Mouse (Mus musculus) embryonic fibroblast, embryonic 13.5 days (primary cell): ENCODE data around the gene Rnf144b. TPM values are rescaled to one million over a fixed set of nuclear protein-coding genes. Genes with fewer than 3 reads are reported as not detected.

Experiments
- H3K27ac ChIP-seq: 2 replicates; pipeline ENCODE4 v1.5.1; 2012; ENCODE audit warnings: low read length, control low read depth, inconsistent platforms; ENCODE audit not compliant: insufficient read depth
- H3K4me1 ChIP-seq: 2 replicates; pipeline ENCODE4 v1.6.1; 2011; ENCODE audit warnings: low read length; ENCODE audit not compliant: control insufficient read depth, insufficient read depth
- H3K4me3 ChIP-seq: 2 replicates; pipeline ENCODE4 v1.5.1; 2011; ENCODE audit warnings: mild to moderate bottlenecking, control low read depth, low read length; ENCODE audit not compliant: insufficient read depth
- CTCF ChIP-seq: IDR thresholded peaks from 2 replicates; pipeline ENCODE4 v1.5.1; 2011; ENCODE audit warnings: mild to moderate bottlenecking, control low read depth, low read length, moderate library complexity, borderline replicate concordance; ENCODE audit not compliant: insufficient read depth
- POLR2A ChIP-seq: IDR thresholded peaks from 2 replicates; pipeline ENCODE4 v1.6.1; 2011; ENCODE audit warnings: low read depth, mild to moderate bottlenecking, control low read depth, low read length, moderate library complexity
- polyA plus RNA-seq: library from polyadenylated mRNA; stranded (reverse); fragments of >200 nt; gene quantifications from 2 replicates; pipeline ENCODE4 v1.2.4, GENCODE M21; 2011; ENCODE audit warnings: low read depth; ENCODE audit not compliant: missing spikeins, insufficient read length

Rnf144b gene
- polyA plus RNA-seq, 1 experiment = 1.5 TPM

DNA sequence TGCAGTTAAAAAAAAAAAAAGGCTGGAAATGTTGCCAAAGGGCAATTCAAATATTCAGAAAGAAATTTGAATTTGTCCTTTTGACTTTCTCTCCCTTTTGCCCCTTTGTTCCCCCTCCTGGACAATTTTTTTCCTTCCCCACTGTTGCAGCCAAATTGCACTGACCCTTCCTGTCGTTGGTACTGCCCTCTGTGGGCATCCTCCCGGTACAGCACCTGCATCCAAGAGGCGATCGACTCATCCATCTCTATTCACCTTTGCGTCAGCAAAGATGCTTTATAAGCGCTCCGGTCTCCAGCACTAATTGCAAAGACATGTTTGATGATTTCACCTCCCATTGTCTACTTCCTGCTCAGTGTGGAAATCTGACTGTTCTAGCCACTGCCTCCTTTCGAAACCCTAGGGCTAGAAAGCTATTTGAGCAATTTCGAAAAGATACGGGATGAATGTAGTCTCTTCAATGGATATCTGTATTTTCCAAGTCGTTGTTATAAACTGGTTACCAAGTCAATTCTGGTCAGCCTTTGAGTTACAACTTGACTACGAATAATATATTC lies 1.0 kb upstream of the Rnf144b start:
- no peak overlapping the region for H3K27ac ChIP-seq
- no peak overlapping the region for H3K4me3 ChIP-seq
- H3K4me1 ChIP-seq = peaks cover 7% of the 10 kb centered on the region
- peak; percentile 35; the same call in 1 of the 2 replicates for TF ChIP-seq CTCF
- no peak for TF ChIP-seq POLR2A

DNA sequence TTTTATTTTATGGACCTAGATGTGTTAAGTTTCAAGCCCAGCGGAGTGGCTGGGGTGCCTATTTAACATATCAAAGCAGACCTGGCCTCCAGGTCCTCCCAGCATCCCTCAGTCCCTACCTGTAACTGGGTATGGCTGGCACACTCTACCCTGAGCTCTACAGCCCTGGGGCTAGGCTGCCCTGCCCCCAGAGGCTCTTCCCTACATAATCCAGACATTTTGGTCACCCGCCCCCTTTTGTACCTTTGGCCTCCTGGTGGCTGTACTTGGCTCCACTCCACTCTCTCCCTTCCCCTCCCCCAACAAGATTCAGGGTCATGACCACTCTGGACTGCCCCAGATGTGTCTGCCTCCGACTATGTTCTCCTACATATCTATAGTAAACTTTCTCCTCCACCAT lies 2.0 kb downstream of the Rnf144b start:
- H3K4me3 ChIP-seq = no peak overlapping the region
- H3K4me1 ChIP-seq = peaks cover 7% of the 10 kb centered on the region
- no peak for TF ChIP-seq POLR2A
- TF ChIP-seq CTCF = no peak
- no peak overlapping the region for H3K27ac ChIP-seq

- H3K4me1 ChIP-seq = peaks cover 7% of the 10 kb centered on the region
- no peak overlapping the region for H3K4me3 ChIP-seq
- no peak for TF ChIP-seq POLR2A
- TF ChIP-seq CTCF = no peak
- 0 out of 2 replicates have a peak overlapping the region, but pooled peaks have one; percentile 54 for H3K27ac ChIP-seq
Measured at GRCm38 (mm10) chr13:47124986-47125385, 2.5 kb downstream of the Rnf144b start.

DNA sequence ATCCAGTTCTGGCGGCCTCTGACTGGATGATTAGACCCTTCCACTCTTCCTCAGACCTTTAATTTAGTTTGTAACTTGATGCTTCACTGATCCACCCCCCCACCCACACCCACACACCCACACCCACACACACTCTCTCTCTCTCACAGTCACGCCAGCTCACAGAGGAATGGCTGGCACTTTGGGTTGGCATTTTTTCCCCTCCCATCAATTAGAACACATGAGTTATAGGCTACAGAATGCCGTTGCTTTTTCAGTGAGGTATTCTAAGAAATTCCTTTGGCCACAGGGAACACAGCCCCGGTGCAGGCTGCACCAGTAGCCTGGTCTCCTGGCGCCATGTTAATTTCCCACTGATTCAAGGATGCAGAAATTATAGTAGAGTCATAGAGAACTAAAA lies 3.1 kb downstream of the Rnf144b start:
- Histone ChIP-seq H3K4me3 (no peak overlapping the region), H3K4me1 (peaks cover 7% of the 10 kb centered on the region), H3K27ac (no peak overlapping the region)
- TF ChIP-seq POLR2A (no peak), CTCF (no peak)

GRCm38 (mm10) chr13:47129090-47129489 lies 6.6 kb downstream of the Rnf144b start:
- H3K4me1 ChIP-seq = peaks cover 7% of the 10 kb centered on the region

GRCm38 (mm10) chr13:47133058-47133457 lies 10.6 kb downstream of the Rnf144b start:
- no peak overlapping the region for H3K27ac ChIP-seq
- H3K4me3 ChIP-seq = no peak overlapping the region
- TF ChIP-seq CTCF (no peak), POLR2A (no peak)
- H3K4me1 ChIP-seq = peaks cover 2% of the 10 kb centered on the region; the same call in 1 of the 2 replicates

More at GRCm38 (mm10) chr13:47129090-47129489, 6.6 kb downstream of the Rnf144b start:
- Histone ChIP-seq H3K4me3 (no peak overlapping the region), H3K27ac (no peak overlapping the region)
- no peak for TF ChIP-seq POLR2A
- no peak for TF ChIP-seq CTCF

- H3K4me3 ChIP-seq = no peak overlapping the region
- TF ChIP-seq POLR2A (no peak), CTCF (no peak)
- peaks cover 2% of the 10 kb centered on the region; the same call in 1 of the 2 replicates for H3K4me1 ChIP-seq
- H3K27ac ChIP-seq = 0 out of 2 replicates have a peak overlapping the region, but pooled peaks have one; percentile 5
Measured at GRCm38 (mm10) chr13:47134836-47135235, 12.4 kb downstream of the Rnf144b start.

DNA sequence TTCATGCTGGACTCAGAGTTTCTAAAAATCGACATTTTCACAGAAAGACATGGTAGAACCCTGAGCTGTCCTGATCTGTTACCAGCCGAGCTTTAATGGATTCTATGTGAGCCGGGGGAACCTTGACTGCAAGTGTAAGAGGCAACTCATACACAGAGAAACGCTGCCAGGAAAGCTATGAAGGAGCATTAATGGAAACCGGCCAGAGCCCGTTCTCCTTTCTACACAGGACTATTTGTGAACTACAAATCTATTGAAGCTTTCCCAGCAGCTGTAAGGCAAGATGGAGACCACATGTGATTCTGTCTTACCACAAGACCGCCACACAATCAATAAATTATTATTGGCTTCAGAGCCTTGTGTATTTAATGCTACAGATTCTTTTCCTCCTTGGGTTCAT lies 13.3 kb downstream of the Rnf144b start:
- H3K27ac ChIP-seq = peak overlapping the region; percentile 54
- TF ChIP-seq POLR2A = no peak
- TF ChIP-seq CTCF = no peak
- H3K4me3 ChIP-seq = no peak overlapping the region
- H3K4me1 ChIP-seq = peaks cover 2% of the 10 kb centered on the region; the same call in 1 of the 2 replicates

- no peak overlapping the region for H3K27ac ChIP-seq
- H3K4me3 ChIP-seq = no peak overlapping the region
- peaks cover 5% of the 10 kb centered on the region; the same call in 1 of the 2 replicates for H3K4me1 ChIP-seq
- TF ChIP-seq POLR2A (no peak), CTCF (no peak)
Measured at GRCm38 (mm10) chr13:47142764-47143163, 20.3 kb downstream of the Rnf144b start.

DNA sequence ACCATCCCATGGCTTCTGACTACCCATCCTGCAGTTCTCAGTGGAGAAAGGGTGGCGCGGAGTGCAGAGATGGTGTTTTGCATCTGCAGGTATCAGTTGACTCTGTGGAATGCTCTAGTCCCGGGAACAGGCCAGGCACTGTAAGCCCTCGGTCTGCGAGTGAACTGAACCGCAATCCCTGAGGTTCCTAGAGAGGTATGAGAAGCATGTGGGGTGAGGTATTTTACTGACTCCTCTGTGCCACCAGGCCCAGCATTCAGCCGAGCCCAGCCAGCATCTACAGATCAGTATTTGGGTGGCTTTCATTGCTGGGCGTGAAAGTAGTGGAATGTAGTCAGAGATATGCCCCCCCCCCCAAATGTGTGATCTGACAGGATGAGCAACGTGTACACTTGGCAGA lies 23.5 kb downstream of the Rnf144b start:
- Histone ChIP-seq H3K27ac (no peak overlapping the region), H3K4me1 (peaks cover 5% of the 10 kb centered on the region; the same call in 1 of the 2 replicates), H3K4me3 (no peak overlapping the region)
- TF ChIP-seq POLR2A = no peak
- TF ChIP-seq CTCF = no peak

DNA sequence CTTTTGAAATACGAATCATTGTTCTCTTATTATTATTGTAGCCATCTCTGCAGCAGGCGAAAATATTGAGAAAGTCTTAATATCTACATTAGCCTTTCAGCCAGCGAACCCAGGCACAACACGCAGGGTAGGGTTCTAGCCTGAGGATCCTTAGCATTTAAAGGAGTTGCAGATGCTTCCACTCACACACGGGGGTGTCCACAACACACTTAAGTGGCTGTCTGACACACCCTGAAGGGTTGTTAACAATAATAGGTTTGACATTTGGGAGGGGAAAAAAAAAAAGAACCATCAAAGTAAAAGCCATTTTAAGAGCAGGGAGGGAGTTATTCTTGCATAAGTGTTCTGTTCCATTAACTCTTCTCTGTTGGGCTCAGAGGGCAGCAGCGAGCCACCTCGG lies 23.9 kb downstream of the Rnf144b start:
- H3K4me1 ChIP-seq = peaks cover 5% of the 10 kb centered on the region; the same call in 1 of the 2 replicates
- TF ChIP-seq CTCF = no peak
- TF ChIP-seq POLR2A = no peak
- H3K4me3 ChIP-seq = no peak overlapping the region
- no peak overlapping the region; the same call in 1 of the 2 replicates for H3K27ac ChIP-seq
